Mouse (Mus musculus): ENCODE measurements at regions not wholly inside any gene's neighbourhood (a gene's known extent, or its start where the extent isn't known, plus 50 kb on each side); places are given as distances from the start of the nearest gene placed in this dataset.
"Not testable (repeated sequence)": the region's sequence is repeated elsewhere in the genome, so short reads cannot be mapped to it uniquely, and the experiment has no call there.

GRCm38 (mm10) chr9:88220360-88220759 is 106.6 kb upstream of the Nt5e start:
- no peak for DNase-seq (ENCODE audit: low spot score in 2 of 2)

GRCm38 (mm10) chr9:88221276-88221675 is 105.7 kb upstream of the Nt5e start:
- no peak for DNase-seq (ENCODE audit: low spot score in 2 of 2)

GRCm38 (mm10) chr9:88221850-88222353 is 105.1 kb upstream of the Nt5e start:
- DNase-seq (ENCODE audit: low spot score in 2 of 2): peak; percentile 8 to 60

- no peak for DNase-seq (ENCODE audit: low spot score in 2 of 2)
Measured at GRCm38 (mm10) chr9:88237126-88237525, 89.9 kb upstream of the Nt5e start.

- DNase-seq (ENCODE audit: low spot score in 2 of 2): peak in 1 of 2 experiments; percentile 27
Measured at GRCm38 (mm10) chr9:88238346-88238745, 88.7 kb upstream of the Nt5e start.

- DNase-seq (ENCODE audit: low spot score in 2 of 2): no peak
Measured at GRCm38 (mm10) chr9:88240740-88241139, 86.3 kb upstream of the Nt5e start.

- peak; percentile 40 to 58 for DNase-seq (ENCODE audit: low spot score in 2 of 2)
Measured at GRCm38 (mm10) chr9:88241203-88241995, 85.6 kb upstream of the Nt5e start.

GRCm38 (mm10) chr9:88242530-88242929 is 84.5 kb upstream of the Nt5e start:
- no peak for DNase-seq (ENCODE audit: low spot score in 2 of 2)

- no peak for DNase-seq (ENCODE audit: low spot score in 2 of 2)
Measured at GRCm38 (mm10) chr9:88244492-88244891, 82.5 kb upstream of the Nt5e start.

GRCm38 (mm10) chr9:88255948-88256347 is 71.0 kb upstream of the Nt5e start:
- no peak for DNase-seq (ENCODE audit: low spot score in 2 of 2)

GRCm38 (mm10) chr9:88259627-88260026 is 67.4 kb upstream of the Nt5e start:
- DNase-seq (ENCODE audit: low spot score in 2 of 2): no peak

- no peak for DNase-seq (ENCODE audit: low spot score in 2 of 2)
Measured at GRCm38 (mm10) chr9:88260072-88260635, 66.8 kb upstream of the Nt5e start.

GRCm38 (mm10) chr9:88262461-88262860 is 64.5 kb upstream of the Nt5e start:
- DNase-seq (ENCODE audit: low spot score in 2 of 2): no peak

GRCm38 (mm10) chr9:88266346-88266745 is 60.7 kb upstream of the Nt5e start:
- DNase-seq (ENCODE audit: low spot score in 2 of 2): not testable (repeated sequence)

- DNase-seq (ENCODE audit: low spot score in 2 of 2): no peak
Measured at GRCm38 (mm10) chr9:88268811-88269210, 58.2 kb upstream of the Nt5e start.

- DNase-seq (ENCODE audit: low spot score in 2 of 2): no peak
Measured at GRCm38 (mm10) chr9:88269216-88269615, 57.8 kb upstream of the Nt5e start.

GRCm38 (mm10) chr9:88270836-88271235 is 56.2 kb upstream of the Nt5e start:
- no peak for DNase-seq (ENCODE audit: low spot score in 2 of 2)

- DNase-seq (ENCODE audit: low spot score in 2 of 2): no peak
Measured at GRCm38 (mm10) chr9:88273304-88273703, 53.7 kb upstream of the Nt5e start.

GRCm38 (mm10) chr9:88274040-88274439 is 53.0 kb upstream of the Nt5e start:
- peak; percentile 8 to 20 for DNase-seq (ENCODE audit: low spot score in 2 of 2)

- no peak for DNase-seq (ENCODE audit: low spot score in 2 of 2)
Measured at GRCm38 (mm10) chr9:88274681-88275336, 52.2 kb upstream of the Nt5e start.

GRCm38 (mm10) chr9:88276023-88276568 is 50.9 kb upstream of the Nt5e start:
- no peak for DNase-seq (ENCODE audit: low spot score in 2 of 2)

- no peak for DNase-seq (ENCODE audit: low spot score in 2 of 2)
Measured at GRCm38 (mm10) chr9:88277031-88277430, 50.0 kb upstream of the Nt5e start.

Data from layer of hippocampus, adult 8-10 months (tissue).